Mouse (Mus musculus): ENCODE measurements around the gene Nme7.

The Nme7 gene

DNA sequence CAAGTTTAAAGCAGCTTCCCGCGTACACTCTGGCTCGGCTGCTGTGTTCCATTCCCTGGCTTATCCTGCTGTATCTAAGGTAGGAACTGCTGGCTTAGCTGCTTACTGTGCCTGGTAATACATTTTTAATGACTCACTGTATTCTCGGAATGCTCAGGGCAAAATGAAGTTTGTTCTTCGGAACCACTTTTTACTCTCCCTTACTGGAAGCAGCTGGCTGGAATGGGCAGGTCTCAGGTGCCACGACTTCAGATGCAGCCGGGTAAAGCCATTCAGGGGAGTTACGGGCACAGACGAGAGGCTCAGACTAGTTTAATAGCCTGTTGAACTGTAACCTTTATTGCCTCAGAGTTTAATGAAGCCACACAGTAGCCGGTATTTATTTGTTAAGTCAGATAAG is 17.5 kb downstream of the Nme7 start:
- DNase-seq, result no peak

DNA sequence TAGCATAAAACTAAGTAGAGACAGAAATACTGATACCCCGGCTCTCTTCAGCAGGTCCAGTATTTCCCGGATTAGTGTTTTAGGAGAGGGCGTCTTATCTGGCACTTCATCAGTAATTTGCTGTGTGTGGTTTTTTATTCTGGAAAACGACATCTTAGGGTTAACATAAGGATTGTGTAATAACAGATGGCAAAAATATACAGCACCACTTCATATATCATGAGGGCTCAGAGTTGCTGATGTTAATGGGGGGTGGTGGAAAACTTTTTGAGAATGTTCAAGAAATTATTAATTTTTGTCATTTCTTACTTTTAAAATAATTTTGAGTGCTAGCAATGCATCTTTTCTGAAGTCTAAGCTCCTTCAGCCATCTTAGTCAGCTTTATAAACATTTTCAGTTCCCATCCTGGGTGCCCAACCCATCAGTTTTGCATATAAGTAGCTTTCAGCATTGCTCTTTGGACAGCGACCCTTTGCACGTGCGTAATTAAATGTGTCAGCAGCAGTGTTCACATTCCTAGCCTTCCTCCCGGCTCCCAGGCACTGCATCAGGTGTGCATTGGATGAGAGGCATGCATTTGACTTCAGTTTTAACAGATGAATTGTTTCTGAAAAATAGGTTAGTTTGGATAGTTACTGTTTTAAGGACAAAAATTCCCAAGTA is 19.2 kb downstream of the Nme7 start:
- DNase-seq, result no peak

DNA sequence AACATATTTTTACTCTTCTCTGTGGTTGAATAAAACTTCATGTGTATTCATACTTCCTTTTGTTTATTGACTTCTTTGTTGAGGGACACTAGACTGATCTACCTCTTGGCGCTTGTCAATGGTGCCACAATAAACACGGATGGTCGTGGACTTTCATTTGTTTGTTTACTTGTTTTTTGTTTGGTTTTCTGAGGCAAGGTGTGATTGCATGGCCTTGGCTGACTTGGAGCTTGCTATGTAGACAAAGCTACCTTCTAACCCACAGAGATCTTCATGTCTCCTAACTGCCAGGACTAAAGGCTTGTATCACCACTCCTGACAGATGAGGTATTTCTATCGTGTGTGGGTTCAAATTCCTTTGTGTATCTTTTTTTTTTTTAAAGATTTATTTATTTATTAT is 20.3 kb downstream of the Nme7 start:
- DNase-seq, result no peak

GRCm38 (mm10) chr1:164324878-164325277 is 21.0 kb downstream of the Nme7 start:
- no peak for DNase-seq

GRCm38 (mm10) chr1:164326600-164327155 is 22.8 kb downstream of the Nme7 start:
- DNase-seq, result no peak

- DNase-seq, result no peak
Observed at GRCm38 (mm10) chr1:164327764-164328163, 23.8 kb downstream of the Nme7 start.

GRCm38 (mm10) chr1:164332559-164332958 is 28.6 kb downstream of the Nme7 start:
- DNase-seq, result no peak

- DNase-seq, result no peak
Observed at GRCm38 (mm10) chr1:164335435-164335834, 31.5 kb downstream of the Nme7 start.

DNA sequence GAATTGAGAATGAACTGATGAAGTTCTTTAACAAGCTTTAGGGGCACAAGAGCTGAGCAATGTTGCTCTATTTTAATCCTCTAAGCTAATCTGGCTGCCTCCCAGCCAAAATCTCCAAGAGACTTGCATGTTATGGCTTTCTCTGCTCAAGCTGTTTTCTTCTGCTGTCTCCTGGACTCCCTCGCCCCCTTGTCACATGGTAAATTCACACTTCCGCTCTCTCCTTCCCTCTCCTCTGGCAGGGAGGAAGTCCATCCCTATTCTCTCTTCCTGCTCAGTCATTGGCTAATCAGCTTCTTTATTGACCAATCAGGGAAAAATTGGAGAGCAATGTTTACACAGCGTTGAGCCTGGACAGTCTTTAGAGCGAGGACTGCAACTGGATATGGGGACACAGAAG is 31.9 kb downstream of the Nme7 start:
- no peak for DNase-seq

- DNase-seq, result no peak
Observed at GRCm38 (mm10) chr1:164342161-164342560, 38.2 kb downstream of the Nme7 start.

- DNase-seq, result no peak
Observed at GRCm38 (mm10) chr1:164353443-164353842, 49.5 kb downstream of the Nme7 start.

- no peak for DNase-seq
Observed at GRCm38 (mm10) chr1:164357995-164358394, 54.1 kb downstream of the Nme7 start.

DNA sequence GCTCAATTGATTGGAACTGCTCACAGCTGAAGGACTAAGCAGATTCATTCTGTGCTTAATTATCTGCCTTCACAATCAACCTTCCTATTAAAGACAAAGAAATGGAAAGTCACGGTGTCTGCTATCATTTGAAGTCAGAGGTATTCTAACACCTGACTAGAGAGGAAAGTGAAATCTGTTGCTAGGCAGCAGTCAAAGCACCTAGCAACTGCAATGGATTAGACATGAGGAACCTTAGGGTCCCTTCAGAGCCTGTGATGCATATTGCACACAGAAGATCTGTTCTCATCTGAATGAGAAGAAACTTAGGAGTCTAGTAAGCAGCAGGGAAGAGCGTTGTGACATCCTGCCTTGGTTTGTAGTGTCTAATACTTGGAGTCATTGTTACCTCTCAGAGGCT is 58.1 kb downstream of the Nme7 start:
- no peak for DNase-seq

GRCm38 (mm10) chr1:164366156-164367128 is 62.5 kb downstream of the Nme7 start:
- peak; percentile 72 to 79 for DNase-seq

DNA sequence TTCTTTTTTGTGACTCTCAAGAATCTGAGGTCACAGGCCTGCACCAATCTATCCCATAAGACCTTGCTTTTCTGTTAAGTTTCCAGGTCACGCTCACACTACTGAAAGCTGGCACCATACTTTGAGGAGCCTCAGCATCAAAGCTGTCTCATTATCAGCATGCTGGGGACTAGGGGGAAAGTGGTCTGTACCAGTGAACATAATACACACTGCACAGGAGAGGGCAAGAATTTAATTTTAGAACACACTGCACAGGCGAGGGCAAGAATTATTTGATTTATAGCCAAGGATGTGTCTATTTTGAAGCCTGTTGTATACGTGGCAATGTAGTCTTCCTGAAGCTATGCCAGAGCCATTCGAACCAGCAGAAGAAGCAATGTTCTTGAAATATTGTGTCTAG is 64.2 kb downstream of the Nme7 start:
- DNase-seq, result no peak

DNA sequence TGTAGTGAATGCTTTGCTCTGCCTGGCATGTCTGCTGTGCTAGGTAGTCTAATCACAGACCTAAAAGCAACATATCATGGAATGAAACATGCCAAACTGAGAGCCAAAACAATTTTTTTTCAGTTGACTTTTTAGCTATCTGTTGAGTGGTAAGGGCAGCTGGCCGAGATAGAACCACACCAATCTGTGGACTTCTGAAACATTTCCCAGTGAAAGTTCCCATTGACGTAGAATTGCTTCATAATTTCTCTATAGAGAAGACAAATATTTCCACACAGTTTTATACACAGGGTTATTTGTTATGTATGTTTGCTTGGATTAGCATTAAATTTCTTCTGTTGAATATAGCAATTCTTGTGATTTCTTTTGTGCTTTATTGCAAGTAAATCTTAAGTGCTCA is 65.9 kb downstream of the Nme7 start:
- DNase-seq, result no peak

- DNase-seq, result no peak
Observed at GRCm38 (mm10) chr1:164373029-164373428, 69.1 kb downstream of the Nme7 start.

GRCm38 (mm10) chr1:164374020-164374419 is 70.1 kb downstream of the Nme7 start:
- no peak for DNase-seq

GRCm38 (mm10) chr1:164375626-164376025 is 71.7 kb downstream of the Nme7 start:
- DNase-seq, result no peak

DNA sequence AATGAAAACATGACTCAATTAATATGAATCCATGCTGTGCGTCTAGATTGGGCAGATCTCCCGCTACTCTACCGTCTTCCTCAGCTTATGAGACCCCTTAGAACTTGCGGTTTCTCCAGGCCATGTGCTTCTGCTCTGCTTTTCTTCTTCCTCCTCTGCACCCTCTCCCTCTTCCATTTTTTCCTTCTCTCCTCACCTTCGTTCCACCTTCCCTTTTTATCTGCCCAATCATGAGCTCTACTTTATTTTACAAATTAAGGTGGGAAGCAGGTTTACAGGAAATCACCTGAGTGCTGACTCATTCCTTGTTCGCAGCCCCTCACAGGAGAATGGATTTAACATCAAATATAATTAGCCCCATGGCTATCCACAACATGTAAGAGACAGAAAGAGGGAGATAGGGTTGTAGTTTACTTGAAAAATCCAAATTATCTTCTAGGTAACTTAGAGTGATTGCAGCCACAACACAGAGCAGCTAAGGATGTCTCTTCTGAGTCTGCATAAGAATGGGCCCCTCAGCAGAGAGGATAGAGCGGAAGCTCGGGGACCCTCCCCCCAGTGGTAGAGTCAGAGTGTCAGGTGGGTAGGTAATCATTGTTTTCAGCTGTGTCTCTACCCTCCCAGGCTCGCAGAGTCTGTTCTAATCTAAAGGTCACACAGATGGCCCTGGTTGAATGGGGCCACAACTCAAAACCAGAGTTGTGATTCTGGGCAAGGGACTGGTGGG is 73.0 kb downstream of the Nme7 start:
- no peak for DNase-seq

DNA sequence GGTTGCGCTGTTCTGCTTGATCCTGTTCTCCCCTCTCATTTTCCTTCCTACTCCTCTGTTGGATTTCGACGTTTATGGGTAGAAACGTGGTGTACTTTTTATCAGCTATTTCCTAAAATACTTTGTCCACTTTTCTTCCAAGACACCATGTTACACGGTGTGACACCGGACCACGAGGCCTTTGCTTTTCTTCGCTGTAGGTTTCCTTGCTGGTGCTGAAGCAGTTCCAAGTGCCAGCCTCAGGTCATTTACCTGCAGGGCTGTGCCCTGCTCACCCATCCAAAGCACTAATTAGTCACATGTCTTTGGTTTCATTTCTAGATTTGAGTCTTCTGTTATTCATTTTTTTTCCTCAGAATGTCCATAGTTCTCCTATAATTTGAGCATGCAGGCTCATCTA is 79.7 kb downstream of the Nme7 start:
- DNase-seq, result no peak

DNA sequence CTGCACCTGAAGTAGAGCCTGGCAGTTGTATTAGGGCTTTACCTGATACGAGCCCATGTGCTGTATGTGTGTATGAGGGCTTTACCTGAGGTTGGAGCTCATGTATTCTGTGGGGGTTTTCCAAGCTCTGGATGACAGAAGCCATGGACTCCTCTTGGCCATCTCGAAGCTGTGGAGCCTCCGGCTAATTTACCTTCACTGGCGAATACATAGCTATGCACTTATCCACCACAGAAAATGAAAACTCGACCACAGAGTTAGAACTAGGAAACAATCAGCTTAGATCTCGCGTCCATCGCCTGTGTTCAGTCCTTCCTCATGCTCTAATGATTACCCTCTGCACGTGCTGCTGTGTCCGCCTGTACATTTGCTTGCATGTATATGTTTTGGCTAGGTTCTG is 80.4 kb downstream of the Nme7 start:
- DNase-seq, result no peak

- no peak for DNase-seq
Observed at GRCm38 (mm10) chr1:164384972-164385371, 81.1 kb downstream of the Nme7 start.
